Mouse (Mus musculus): Measurements from ENCODE around the gene Mns1. TPM values are rescaled to one million over a fixed set of nuclear protein-coding genes. Genes with fewer than 3 reads are reported as not detected.
A peak's percentile ranks its signal among the peaks of the same experiment; 100 is the strongest.
"Not testable (repeated sequence)": the region's sequence is repeated elsewhere in the genome, so short reads cannot be mapped to it uniquely, and the experiment has no call there.

The Mns1 gene
- 1 to 10 TPM; 3.7 to 3.8 TPM for total RNA-seq (2021)
- long read RNA-seq, experiment 1, full-length matches to known transcripts, result 4 of 6 reads
- long read RNA-seq, experiment 1, partial matches to known transcripts, result 2 of 6 reads
- long read RNA-seq, experiment 1, other reads (novel, unspliced or antisense), result 0 of 6 reads
- long read RNA-seq, experiment 2, full-length matches to known transcripts, result 2 of 2 reads
- long read RNA-seq, experiment 2, partial matches to known transcripts, result 0 of 2 reads
- long read RNA-seq, experiment 2, other reads (novel, unspliced or antisense), result 0 of 2 reads

DNA sequence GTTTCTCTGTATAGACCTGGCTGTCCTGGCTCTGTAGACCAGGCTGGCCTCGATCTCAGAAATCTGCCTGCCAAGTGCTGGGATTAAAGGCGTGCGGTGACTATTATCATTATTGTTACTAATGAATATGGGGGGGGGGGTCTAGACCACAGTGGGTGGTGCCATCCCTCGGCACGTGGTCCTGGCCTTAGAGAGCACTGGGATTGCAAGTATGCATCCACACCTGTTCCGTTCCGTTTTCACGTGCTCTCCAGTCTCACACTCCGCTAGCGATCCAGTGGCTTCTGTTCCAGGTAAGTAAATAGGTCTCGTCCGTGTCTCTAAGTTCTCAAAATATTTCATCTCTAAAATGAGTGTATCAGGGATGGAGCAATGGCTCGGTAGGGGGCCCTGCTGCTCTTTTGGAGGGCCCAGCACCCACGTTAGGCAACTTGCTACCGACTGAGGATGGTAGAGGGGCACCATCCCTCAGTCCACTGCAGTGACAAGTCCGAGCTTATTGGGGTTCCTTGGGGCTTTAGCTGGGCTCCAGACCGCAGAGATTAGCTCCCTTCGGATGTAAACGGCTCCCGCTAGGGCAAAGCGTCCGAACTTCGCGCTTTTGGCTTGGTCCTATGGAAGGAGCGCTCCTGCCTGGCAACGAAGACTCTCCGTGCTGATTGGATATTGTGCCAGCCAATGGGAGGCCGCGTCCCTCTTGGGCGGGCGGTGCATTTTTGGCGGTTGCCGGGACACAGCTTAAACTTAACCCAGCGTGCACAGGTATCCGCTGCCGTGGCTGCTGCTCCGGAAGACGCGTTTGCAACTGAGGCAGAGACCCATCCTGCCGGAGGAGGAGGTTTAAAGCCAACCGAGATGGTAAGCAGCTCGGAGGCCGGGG lies at the start of gene Mns1:
Mns1 (plus strand) TSS at position 190 of the 880 bp plus-strand sequence.
- DNase-seq, result peak; percentile 96

DNA sequence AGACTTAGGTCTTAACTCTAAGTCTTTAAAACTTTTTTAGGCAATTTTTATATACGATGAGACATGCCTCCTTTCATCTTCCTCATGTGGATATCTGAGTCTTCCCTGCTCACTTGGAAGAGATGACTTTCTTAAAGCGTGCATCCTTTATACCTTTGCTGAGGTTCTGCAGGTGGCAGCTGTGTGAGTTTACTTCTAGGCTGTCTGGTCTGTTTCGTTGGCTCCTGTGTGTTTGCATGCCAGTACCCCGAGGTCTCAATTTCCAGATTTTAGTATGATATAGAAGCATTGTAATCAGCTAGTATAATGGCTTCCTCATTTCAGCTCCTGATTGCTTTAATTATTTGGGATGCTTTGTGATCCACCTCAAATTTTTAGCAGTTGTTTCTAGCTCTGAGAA lies 48.9 kb upstream of the Mns1 start:
- DNase-seq, result no peak

DNA sequence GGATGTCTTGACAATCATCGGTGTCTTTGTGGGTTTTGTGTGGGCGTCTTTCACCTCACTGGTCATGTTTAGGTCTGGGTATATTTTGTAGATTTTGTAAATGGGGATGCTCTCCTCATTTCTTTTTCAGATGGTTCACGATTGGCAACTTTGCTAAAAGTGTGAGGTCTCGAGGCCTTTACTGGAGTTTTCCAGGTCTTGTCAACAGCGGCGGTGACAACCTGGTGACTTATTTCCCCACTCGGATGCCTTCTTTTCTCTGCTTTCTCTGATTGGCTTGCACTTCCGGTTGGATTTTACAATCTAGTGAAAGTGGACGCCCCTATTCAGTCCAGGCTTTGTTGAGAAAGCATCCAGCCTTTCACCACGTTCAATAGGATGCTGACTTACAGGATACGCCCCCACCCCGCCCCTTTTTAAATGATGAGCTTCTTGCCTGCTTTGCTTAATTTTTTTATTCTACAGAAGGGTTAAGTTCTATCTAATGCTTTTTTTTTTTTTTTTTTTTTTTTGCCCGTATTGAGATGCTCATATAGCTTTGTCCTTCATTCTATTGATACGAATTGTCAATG lies 48.3 kb upstream of the Mns1 start:
- no peak for DNase-seq

DNA sequence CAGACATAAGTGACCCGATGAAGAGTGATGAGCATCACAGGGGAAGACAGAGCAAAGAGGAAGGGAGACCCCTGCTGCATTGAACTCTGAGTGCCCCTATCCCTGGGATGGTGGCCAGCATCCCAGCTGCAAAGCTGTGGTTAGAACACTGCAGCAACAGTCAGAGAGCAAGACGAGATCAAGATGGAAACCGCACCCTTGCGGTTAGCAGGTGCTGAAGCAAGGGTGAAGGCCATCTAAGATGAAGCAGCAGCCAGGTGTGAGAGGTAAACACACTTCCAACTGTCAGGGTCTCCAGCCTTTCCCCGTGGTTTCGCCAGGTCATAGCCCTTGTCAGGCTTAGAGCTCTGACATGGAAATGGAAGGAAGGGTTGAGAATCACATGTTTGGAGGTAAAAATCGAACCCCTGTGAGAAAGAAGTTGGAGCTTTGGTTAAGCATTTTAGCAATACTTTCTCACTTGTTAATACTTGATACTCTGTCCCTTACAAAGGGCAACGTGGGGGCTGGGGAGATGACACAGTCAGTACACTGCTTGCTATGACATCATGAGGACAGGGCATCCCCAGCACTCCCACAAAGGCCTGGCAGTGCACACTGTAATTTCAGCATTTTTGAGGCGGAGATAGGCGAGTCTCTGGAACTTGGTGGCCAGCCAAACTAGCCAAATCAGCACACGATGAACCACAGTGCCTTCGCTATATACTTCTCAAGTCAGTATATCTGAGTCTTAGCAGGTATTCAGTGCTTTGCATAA lies 47.3 kb upstream of the Mns1 start:
- DNase-seq, result no peak

DNA sequence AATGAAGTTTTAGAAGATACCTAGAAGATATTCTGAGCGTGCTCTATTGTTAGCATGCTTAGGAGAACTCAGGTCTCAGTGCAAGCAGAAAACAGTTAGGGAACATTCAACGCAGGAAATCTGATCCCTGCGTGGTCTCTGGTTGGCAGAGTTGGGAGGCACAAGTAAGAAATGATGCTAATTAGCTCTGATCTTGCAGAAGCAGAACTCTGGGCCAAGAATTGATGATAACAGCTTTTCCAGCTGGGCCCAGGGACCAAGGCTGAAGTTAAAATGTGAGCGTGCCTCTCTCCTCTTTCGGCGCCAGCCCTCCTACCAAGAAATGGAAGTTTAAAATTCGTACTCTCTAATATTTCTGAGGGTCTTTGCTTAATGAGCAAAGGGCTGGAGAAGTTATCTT lies 45.1 kb upstream of the Mns1 start:
- no peak for DNase-seq

DNA sequence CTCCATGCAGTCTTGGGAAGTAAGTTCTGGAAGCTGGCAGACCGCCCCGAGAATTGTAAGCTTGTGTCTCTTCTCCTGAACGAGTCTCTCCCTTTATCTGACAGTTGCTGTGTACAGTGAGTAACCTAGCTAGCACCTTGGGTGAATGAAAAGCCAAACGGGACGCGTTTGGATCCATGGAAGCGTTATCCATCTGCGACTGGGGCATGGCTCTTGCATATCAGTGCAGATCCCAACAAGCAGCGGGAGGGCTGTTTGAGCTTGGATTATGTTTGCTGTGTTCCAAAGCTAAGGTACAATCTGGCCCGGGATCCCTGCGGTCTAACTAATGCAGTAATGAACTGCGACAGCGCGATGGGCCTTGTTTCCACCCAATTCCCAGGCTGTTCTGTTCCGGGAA lies 44.6 kb upstream of the Mns1 start:
- DNase-seq, result no peak

DNA sequence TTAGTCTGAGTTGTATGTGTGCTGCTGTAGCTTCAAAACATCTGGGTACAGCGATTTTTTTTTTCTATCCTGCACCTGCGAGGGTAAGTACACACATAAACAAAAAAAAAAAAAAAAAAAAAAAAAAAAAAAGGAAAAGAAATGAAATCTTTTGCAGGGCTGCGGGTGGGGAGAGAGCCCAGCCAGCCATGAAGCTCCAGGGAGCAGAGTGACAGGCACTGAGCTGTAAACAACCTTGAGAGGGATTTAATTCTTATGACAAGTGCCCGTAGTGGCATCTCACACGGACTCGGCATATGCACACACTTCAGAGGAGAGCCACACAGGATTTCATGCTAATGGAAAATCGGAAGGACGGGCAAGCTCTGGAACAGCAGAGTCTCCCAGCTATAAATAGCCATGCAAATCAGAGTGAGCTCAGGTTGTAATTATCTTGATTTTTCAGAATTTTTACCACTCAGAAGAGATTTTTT lies 43.9 kb upstream of the Mns1 start:
- DNase-seq, result no peak

DNA sequence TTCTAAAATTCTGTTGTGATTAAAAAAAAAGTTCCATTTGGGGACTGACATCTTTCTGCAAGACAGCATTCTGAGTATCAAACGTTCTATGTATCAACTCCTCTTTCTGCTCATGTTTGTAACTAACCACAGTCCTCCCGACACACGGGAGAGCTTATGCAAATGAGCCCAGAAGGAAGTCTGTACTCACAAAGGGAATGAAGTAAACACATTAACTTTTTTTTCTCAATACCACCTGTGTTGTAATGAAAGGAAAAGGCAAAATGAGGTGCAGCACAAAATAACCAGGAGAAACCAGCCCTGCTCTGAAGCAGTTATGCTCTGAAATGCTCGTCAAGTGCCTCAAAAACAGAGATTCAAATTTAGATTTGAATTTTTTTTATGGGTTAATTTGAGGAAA lies 37.7 kb upstream of the Mns1 start:
- DNase-seq, result no peak

DNA sequence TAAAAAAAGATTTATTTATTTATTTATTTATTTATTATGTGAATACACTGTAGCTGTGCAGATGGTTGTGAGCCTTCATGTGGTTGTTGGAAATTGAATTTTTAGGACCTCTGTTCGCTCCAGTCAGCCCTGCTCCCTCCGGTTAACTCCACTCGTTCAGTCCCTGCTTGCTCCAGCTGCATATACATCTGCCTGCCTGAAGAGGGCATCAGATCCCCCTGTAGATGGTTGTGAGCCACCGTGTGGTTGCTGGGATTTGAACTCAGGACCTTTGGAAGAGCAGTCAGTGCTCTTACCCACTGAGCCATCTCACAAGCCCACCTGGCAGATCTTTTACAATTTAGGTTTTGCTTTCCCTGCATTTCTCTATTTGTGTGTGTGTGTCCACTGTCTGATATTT lies 36.0 kb upstream of the Mns1 start:
- not testable (repeated sequence) for DNase-seq

DNA sequence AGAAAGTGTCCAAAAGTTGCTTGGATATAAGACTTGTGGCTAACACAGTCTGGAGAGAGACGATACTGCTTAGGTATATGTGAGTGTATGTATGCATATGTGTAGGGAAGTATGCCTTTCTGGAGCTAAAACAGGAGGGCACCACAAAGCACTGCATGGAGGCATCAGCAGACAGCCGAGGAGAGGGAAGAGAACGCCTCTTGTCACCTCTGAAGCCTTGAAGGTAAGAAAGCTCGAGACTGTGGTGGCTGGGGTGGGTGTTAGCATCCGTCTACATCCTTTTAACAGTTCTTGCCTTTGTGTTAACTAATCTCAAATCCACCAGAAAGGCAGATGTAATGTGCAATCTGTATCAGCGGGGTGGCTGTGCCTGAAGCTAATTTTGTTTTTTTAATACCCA lies 34.4 kb upstream of the Mns1 start:
- no peak for DNase-seq

DNA sequence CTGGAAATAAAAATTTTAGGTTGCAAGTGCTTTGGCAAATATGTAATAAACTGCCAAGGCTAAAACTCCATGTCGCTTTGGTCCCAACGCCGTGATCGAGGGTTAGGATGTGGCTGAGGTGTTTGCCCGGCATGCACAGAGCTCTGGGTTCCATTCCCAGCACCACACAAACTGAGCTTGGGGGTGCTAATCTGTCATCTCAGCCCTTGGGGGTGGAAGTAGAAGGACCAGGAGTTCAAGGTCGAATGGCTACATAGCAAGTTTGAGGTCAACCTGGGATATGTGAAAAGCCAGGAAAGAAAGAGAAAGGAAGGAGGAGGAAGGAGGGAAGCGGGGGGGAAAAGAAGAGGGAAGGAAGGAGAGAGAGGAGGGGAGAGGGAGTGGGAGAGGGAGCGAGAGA lies 33.4 kb upstream of the Mns1 start:
- DNase-seq, result no peak

DNA sequence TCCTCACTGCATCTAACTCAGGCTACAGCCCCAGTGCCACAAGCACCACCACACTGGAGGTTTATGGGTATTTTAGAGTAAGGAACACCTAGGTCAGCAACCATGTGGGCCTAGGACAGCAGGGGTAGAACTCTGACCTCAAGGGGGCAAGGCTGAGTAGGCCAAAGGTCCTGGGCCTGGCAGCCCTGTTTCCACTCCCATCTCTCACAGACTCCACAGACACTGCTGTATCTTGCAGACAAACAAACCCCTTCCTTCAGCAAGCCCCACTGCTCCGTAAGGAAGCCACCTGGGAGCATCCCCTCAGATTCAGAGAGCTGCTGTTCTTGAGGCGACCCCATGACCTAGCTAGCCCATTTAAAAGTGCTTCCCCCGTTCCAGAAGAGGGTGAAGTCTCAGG lies 32.9 kb upstream of the Mns1 start:
- no peak for DNase-seq

DNA sequence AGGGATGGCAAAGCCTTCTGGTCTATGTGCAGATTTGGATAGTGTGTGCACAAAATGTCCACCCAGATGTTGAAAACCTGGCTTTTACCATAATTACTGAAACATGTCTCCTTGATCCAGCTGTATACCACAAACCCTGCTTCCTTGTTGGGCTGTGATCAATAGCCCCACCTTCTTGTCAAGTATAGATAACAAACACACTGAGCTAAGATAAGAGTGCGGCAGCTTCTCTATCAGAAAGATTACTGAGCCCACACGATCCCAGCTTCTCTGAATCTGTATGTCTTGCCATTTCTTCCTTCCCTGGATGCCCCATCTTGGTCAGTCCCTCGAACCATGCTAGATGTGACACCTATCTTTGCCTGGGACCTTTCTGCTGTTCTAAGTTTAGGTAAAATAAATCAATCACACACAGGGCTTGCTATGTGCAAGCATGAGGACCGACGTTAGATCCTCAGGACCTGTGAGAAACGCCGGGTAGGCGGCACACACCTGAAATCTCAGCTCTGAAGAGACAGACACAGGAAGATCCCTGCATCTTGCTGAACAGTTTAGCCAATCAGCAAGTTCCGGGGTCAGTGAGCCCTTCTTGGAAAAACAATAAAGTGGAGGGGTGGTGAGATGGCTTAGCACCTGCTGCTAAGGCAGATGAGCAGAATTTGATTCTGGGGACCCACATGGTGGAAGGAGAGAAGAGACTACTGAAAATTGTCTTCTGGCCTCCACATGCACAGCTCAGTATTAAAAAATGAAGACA lies 31.8 kb upstream of the Mns1 start:
- no peak for DNase-seq

DNA sequence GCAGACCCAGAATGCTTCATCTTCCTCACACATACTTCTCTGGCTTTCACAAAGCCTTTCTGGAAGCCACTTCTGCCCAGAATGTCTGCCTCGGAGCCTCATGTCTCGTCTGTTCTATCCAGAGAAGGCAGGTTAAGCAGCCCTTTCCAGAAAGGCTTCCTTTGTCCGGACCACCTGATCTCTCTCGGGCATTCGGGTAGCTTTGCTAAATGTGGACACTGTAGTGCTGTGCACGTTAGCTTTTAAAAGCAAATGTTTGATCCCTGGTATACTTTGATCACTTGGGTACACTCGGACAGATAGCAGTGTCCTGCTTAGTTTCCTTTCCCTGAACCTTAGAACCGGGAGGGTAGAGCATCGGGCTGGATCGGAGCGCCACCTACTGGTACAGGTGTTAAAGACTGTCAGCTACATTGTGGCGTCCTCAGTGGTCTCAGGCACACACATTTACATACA lies 29.7 kb upstream of the Mns1 start:
- peak; percentile 85 for DNase-seq

DNA sequence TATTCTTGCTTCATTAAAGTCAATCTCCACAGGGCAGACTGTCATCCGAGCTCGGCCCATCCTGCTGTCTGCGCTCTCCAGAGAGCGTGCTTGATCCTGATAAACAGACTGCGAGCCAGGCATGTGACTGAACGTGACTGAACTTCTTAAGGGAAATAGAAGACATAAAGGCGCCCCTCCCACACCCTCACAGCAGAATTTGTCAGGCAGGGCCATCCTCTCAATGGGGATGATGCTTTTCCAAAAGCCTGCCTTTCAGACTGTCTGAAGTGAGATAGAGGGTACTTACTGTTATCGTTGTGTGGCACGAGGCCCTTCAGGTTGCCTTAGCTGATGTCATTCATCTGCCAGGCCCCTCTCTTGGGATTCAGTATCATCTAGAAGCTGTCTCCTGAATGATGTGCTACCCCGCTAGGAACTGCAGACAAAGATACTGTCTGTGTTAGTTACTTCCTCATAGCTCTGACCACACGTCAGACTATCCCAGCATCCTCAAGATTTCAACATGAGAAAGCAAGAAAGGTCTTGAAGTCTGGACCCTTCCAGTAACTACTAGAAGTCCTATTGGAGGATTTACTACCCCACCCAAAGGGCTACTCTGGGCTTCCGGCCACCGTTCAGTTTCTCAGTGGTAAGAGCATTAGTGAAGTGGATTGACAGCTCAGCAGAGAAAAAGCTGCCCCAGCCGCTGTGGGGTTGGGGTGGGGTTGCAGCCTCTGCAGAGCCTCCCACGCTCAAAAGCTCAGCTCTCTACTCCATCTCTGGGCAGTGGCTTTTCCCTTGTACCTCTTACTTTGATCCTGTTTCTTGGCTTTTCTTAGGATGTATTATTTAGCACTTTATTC lies 28.2 kb upstream of the Mns1 start:
- no peak for DNase-seq

DNA sequence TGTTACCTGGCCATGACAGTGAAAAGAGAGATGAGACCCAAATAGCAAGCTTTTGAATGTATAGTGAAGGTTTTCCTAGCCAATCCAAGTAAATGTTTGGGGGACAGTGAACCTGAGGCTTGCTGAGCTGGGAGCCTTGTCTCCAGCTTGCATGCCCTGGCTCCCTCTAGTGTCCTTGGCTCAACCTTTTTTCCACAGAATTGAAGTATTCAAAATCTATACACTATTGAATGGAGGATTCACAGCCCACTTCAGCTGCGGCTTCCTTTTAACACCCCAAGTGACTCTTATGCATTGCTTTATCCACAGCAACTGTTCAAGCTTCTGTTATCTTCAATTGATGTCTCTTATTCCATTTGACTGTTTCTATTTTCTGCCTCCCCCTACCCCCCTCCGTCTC lies 26.1 kb upstream of the Mns1 start:
- DNase-seq, result no peak

DNA sequence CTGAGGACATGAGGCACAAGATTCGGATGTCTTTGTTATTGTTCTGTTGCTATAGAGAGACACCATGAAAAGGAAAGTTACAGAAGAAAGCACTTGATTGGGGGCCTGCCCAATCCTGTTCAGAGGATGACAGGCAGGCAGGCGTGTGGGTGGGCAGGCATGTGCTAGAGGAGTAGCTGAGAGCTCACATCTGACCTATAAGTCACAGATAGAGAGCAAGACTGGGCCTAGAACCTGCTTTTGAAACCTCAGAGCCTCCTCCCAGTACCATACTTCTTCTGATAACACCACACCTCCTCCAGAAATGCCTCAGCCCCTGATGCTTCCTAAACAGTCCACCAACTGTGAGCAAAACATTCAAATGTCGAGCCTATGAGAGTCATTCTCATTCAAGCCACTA lies 19.4 kb upstream of the Mns1 start:
- DNase-seq, result no peak

DNA sequence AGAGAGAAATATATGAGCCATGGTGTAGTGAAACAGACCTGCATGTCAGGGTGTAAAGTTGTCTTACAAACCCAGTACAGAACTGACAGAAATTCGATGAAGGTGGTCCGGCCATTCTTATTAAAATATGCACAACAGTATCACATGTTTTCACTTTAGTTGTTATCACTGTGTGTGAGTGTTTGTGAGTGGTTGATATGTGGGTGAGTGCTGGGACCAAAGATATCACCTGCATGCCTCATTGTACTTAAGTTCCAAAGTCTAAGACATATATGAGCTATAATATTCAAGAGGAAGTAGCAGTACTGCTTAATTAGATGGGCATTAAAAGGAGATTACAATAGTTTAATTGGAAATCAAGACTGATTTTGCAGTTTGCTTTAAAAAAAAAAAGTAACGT lies 17.3 kb upstream of the Mns1 start:
- DNase-seq, result no peak

DNA sequence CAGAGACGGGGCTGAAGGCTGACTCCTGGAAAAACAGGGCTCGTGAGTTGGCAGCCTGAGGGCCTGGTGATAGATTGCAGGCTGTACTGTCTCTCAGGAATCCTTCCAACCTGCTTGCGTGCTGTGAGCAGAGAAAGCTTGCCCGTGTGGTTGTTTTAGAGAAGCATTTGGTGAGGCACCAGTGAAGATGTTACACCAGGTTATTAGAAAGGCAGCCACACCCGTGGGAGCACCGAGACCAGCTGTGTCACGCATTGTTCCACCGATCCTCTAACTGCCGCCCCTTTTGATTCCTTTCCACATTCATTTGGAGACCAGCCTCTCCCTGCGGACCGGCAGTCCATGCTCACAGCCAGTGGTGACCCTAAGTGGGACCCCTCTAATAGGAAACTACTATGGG lies 15.5 kb upstream of the Mns1 start:
- no peak for DNase-seq

DNA sequence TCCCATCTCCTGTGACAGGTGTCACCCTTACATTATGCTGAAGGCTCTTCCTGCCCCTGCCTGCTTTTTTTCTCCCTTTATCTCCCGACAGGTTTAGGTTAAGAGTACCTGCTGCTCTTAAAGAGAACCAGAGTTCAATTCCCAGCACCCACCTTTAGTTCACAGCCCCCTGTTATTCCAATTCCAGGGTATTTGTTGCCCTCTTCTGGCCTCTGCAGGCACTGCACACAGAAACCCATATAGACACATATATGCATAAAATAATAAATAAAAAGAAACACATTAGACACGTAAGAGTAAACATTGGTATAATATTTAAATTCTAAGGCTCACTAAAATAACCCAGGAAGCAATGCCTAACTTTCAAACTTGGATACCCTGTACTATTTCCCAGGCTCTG lies 15.1 kb upstream of the Mns1 start:
- DNase-seq, result no peak

Measured in adrenal gland, postnatal 10 days (tissue).